Mouse (Mus musculus): ENCODE results near the gene Kifc1. TPM values are rescaled to one million over a fixed set of nuclear protein-coding genes. Genes with fewer than 3 reads are reported as not detected.

Kifc1 gene
- total RNA-seq, 2 experiments from 2014 or later = 30.5 to 31.0 TPM

DNA sequence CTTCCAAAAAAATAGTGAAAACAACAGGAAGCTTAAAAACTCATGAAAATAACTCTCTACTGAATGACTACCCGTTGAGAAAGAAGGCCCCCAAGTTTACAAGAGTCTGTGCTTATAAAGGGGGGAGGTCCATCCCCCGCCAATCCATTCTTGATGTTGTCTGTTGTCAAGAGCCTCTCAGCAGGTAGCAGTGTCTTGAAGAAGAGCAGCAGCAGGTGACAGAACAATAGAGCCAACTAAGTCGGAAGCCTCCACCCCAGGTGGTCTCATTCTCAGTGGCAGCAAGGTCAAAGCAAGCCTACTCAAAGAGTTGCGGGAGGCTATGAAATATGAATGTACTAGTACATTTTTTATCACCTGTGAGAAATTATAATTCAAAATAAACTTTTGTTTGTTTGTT is 32.6 kb downstream of the Kifc1 start:
- DNase-seq (ENCODE audit: low spot score in 2 of 2) = no peak

DNA sequence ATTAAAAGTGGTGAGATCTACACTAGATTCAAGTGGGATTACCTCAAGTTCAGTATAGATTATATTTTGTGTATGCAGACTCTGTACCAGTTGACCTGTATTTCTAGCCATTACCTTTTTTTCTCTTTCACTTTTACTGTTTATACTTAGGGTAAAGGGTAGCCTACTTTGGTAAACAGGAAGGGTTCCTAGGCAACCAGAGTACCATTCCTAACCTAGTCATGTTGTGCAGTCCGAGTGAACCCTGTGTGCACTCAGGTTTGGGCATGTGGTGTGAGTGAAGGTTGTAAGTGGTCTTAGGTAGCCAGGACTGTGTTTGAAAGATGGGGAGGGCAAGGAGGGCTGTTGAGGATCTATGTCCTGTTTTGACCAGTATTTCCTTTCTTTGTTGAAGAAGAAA is 39.1 kb downstream of the Kifc1 start:
- DNase-seq (ENCODE audit: low spot score in 2 of 2) = no peak

DNA sequence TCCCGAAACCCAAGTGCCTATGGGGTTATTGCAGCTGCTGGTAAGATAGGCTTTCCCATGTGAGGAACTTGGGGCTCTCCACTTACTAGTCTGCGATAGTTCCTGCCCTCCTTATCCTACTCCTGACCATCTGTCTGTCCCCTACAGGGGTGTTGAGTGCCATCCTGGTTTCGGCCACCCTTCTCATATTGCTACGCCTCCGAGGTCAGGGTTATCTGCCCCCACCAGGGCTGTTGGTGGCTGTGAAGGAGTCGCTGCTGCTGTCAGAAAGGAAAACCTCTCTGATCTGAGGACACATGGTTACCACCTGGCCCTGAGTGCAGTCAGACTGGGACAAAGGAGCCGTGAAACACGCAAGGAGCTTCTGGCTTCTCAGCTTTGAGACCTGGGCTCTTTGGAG is 42.3 kb downstream of the Kifc1 start:
- DNase-seq (ENCODE audit: low spot score in 2 of 2) = no peak

DNA sequence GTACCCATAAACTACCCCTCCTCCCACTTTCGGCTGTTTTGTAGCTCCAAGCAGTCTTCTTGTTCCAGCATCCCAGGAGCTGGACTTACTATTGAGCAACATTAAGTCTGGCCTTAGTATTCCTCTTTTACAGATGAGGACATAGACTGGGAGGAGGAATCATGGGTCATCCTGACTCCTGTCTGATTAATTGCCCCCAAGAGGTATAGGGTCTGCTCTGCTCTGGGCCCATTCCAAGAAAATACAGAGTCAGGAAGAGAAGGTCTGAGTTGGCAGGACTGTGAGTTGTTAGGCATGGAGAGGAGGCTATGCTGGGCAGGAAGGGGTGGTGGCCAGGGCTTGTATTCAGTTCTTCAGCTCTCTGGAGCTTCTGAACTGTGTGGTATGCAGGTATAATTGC is 46.3 kb downstream of the Kifc1 start:
- DNase-seq (ENCODE audit: low spot score in 2 of 2) = no peak

DNA sequence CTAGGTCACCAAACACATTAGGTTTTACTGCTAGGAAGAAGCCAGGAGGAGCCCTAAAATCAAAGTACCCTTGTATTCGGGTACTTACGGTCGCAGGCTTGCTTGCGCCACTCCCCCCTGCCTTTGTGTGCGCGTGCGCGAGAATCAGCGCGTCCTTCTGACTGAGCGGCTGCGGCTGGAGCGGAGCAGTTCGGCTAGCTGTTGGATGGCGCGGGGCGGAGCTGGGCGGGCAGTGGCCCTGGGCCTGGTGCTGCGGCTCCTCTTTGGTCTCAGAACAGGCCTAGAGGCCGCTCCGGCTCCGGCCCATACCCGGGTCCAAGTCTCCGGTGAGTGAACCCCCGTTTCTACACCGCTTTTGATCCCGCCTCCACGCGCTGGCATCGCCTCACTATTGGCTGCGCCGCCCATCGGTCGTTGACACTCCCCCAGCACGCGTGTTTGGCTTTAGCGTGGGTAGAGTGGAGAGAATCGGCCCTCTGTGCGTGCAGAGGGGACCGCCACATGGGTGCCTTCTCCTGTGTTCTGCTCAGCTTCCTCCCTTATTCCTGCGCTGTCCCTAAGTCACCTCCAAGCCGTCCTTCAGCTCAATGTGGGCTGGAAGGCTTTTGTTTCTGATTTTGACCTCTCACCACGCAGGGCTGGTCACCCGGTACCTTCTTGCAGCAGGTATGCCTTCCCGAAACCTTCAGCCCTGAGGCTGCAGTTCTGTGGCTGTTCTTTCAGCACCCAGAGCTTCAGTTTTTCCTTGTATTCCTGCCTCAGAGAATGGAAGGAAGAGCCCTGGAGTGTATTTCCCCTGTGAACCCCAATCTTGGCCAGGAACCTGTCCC is 47.3 kb downstream of the Kifc1 start, which contains the start of gene Cd320:
Gene Cd320, plus strand, starts transcription at position 126 of the 830 bp plus-strand sequence.
- peak; percentile 69 to 84 for DNase-seq (ENCODE audit: low spot score in 2 of 2)

DNA sequence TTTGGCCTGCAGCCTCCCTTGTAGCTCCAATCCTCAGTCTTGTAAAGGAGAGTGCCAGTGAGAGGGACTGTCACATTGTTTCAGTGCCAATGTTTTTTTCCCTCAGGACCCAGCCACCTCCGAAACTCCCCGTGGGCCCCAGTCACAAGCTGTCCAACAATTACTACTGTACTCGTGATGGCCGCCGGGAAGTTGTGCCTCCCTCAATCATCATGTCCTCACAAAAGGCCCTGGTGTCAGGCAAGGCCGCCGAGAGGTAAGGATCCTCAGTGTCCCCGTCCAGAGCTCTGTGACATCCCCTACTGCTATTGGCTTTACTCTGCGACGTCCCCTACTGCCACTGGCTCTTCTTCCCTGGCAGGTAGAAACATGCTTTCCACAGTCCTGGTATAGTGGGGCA is 60.9 kb downstream of the Kifc1 start:
- DNase-seq (ENCODE audit: low spot score in 2 of 2) = no peak

DNA sequence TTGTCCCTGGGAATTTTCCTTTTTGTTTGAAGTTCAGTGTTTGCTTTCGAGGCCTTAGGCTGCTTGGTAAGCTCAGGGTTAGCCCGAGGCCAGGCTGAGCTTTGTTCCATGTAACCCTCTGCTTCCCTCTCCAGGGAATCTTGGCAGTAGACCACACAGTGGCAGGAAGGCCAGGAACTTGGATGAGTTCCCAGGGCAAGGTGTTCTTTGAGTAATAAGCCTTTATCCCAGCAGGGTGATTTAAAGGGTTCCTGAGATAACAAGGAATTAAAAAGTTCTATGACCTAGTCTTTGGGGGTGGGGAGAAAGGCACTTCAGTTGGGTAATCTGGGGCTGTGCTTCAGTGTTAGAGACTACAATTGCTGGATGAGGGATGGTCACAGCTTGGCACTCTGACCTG is 61.6 kb downstream of the Kifc1 start:
- DNase-seq (ENCODE audit: low spot score in 2 of 2) = peak in 1 of 2 experiments; percentile 65

DNA sequence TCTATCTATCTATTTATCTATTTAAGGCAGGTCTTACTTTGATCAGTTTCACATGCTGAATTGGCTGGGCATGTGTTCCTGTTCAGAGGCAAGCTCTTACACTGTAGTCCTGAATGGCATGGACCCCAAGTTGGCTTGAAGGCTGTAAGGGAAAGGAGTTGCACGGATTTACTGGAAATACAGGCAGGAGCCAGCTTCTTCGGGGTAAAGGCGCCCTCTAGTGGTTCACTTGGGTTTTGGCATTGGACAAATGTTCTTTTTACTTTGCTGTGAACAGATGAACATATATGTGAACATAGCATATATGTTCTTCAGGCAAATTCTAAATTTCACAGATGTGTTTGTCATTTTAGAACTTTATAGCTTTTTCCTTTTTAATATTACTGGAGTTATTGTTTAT is 63.6 kb downstream of the Kifc1 start:
- DNase-seq (ENCODE audit: low spot score in 2 of 2) = no peak

Small RNAs within 50 kb of the gene (microRNA-seq; reads per million reads assigned to microRNA genes)
- not detected for gene Gm27740

Other genes with a start within 250 kb of the Kifc1 start
- gene Hnrnpm, start 203.8 kb downstream of the Kifc1 start, total RNA-seq (2021) = 100 to 1,000 TPM; 197 to 237 TPM
- 10 to 100 TPM; 85.4 to 85.6 TPM for gene March2, start 172.0 kb downstream of the Kifc1 start, total RNA-seq (2021)
- 100 to 1,000 TPM; 305 to 306 TPM for gene Rab11b, start 130.1 kb downstream of the Kifc1 start, total RNA-seq (2021)
- gene Angptl4, start 108.8 kb downstream of the Kifc1 start, total RNA-seq (2021) = 10 to 100 TPM; 43.9 to 68.2 TPM
- gene Kank3, start 80.1 kb downstream of the Kifc1 start, total RNA-seq (2021) = 100 to 1,000 TPM; 117 to 136 TPM
- 1,000 to 10,000 TPM; 1,918 to 2,060 TPM for gene Rps28, start 66.1 kb downstream of the Kifc1 start, total RNA-seq (2021)
- gene Ndufa7, start 66.1 kb downstream of the Kifc1 start, total RNA-seq (2021) = 100 to 1,000 TPM; 354 to 402 TPM
- 10 to 100 TPM; 34.3 to 36.0 TPM for gene Cd320, start 47.6 kb downstream of the Kifc1 start, total RNA-seq (2021)
- gene Gm7029, start 16.8 kb downstream of the Kifc1 start, total RNA-seq (2021) = not detected
- not detected for gene Platr17, start 14.5 kb upstream of the Kifc1 start, total RNA-seq (2021)
- 10 to 100 TPM; 34.7 to 37.8 TPM for gene Daxx, start 18.8 kb upstream of the Kifc1 start, total RNA-seq (2021)
- gene Tapbp, start 25.2 kb upstream of the Kifc1 start, total RNA-seq (2021) = 100 to 1,000 TPM; 122 to 131 TPM
- 10 to 100 TPM; 43.0 to 47.1 TPM for gene Zbtb22, start 25.2 kb upstream of the Kifc1 start, total RNA-seq (2021)
- gene Rgl2, start 38.9 kb upstream of the Kifc1 start, total RNA-seq (2021) = 10 to 100 TPM; 87.9 to 94.5 TPM
- 10 to 100 TPM; 96.5 to 98.1 TPM for gene Pfdn6, start 49.7 kb upstream of the Kifc1 start, total RNA-seq (2021)
- 10 to 100 TPM; 35.1 to 35.2 TPM for gene Wdr46, start 50.0 kb upstream of the Kifc1 start, total RNA-seq (2021)
- 1 to 10 TPM; 7.1 to 7.2 TPM for gene B3galt4, start 60.8 kb upstream of the Kifc1 start, total RNA-seq (2021)
- 10 to 100 TPM; 62.8 to 72.5 TPM for gene Vps52, start 65.2 kb upstream of the Kifc1 start, total RNA-seq (2021)
- gene Rps18, start 65.3 kb upstream of the Kifc1 start, total RNA-seq (2021) = 1,000 to 10,000 TPM; 1,180 to 1,281 TPM
- gene H2-K1, start 109.7 kb upstream of the Kifc1 start, total RNA-seq (2021) = 100 to 1,000 TPM; 173 to 174 TPM
- 10 to 100 TPM; 49.0 to 54.3 TPM for gene Ring1, start 134.0 kb upstream of the Kifc1 start, total RNA-seq (2021)
- 100 to 1,000 TPM; 135 to 144 TPM for gene H2-Ke6, start 137.4 kb upstream of the Kifc1 start, total RNA-seq (2021)
- gene Slc39a7, start 141.0 kb upstream of the Kifc1 start, total RNA-seq (2021) = 100 to 1,000 TPM; 145 to 156 TPM
- 10 to 100 TPM; 74.5 to 78.0 TPM for gene Rxrb, start 141.2 kb upstream of the Kifc1 start, total RNA-seq (2021)
- 1 to 10 TPM; 3.1 to 6.4 TPM for gene Col11a2, start 148.8 kb upstream of the Kifc1 start, total RNA-seq (2021)
- under 1 TPM in 1 of 2 experiments, not detected in 1; 0.31 TPM for gene H2-Oa, start 201.7 kb upstream of the Kifc1 start, total RNA-seq (2021)
- gene H2-DMa, start 228.9 kb upstream of the Kifc1 start, total RNA-seq (2021) = 10 to 100 TPM; 11.2 to 11.7 TPM
- gene Brd2, start 232.0 kb upstream of the Kifc1 start, total RNA-seq (2021) = 100 to 1,000 TPM; 225 to 226 TPM

All from adrenal gland, postnatal 4 days (tissue).